8 mouse cellular contexts compared by ENCODE assay signal in genomic region chr17:35638475-35639190, GRCm38 (mm10). TPM values are rescaled to one million over a fixed set of nuclear protein-coding genes. Genes with fewer than 3 reads are reported as not detected.
DNase-seq lines count a peak whose midpoint lies in the region; ATAC-seq lines count a peak whose summit lies in the region.

No protein-coding gene starts in this region.

- H3K9ac ChIP-seq in forebrain, embryonic 12.5 days: no peak overlapping the region

- peaks cover 16% of the 10 kb centered on the region for H3K27me3 ChIP-seq in forebrain, embryonic 12.5 days

- H3K4me1 ChIP-seq in forebrain, embryonic 12.5 days: peaks cover 4% of the 10 kb centered on the region

- H3K36me3 ChIP-seq in forebrain, embryonic 12.5 days (replicated peaks): no peaks in the 10 kb centered on the region

- H3K4me3 ChIP-seq in forebrain, embryonic 12.5 days (replicated peaks): no peak overlapping the region

- peak overlapping the region; percentile 35 for H3K4me2 ChIP-seq in forebrain, embryonic 12.5 days

- intact Hi-C loops in heart, postnatal 36 days (cut with DNase I): no loop called here

- H3K27ac ChIP-seq in forebrain, embryonic 12.5 days: no peak overlapping the region

- WGBS in forebrain, embryonic 12.5 days: 33% methylated on average over 14 of the region's 14 CpGs

- no peaks in the 10 kb centered on the region for H3K9me3 ChIP-seq in forebrain, embryonic 12.5 days

- peak; percentile 75 for ATAC-seq in forebrain, embryonic 12.5 days (ENCODE audit: low FRiP score)
- no peak for ATAC-seq in monocyte, adult 5-6 weeks (replicated peaks; ENCODE audit: insufficient number of reproducible peaks, low FRiP score, low TSS enrichment, poor library complexity, severe bottlenecking)

- peak; percentile 76 for DNase-seq in A20 (ENCODE audit: low read depth, low spot score)
- peak; percentile 77 for DNase-seq in WW6 (ENCODE audit: low read depth, low spot score)
- DNase-seq in heart, postnatal 36 days: peak; percentile 59 to 69
- DNase-seq in kidney, postnatal 4 days: peak; percentile 76 to 84
- DNase-seq in lung, postnatal 14 days: peak; percentile 83
- DNase-seq in right cerebral cortex, postnatal 10 days (ENCODE audit: low spot score in 2 of 2): peak; percentile 66 to 68

RNA-seq across cellular contexts. Expression of gene Mucl3, which starts 4.9 kb away (rescaled TPM):
- polyA plus RNA-seq in forebrain, embryonic 12.5 days (2016; fragmentation: Nextera tagmentation; extraction: Ambion mirVana): 0.09 TPM in 1 of 2 replicates, not detected in the other
- not detected for total RNA-seq in heart, postnatal 36 days (2021)
- total RNA-seq in monocyte, adult 5-6 weeks (2017): not detected in 3 replicates

RNA-seq across cellular contexts. Expression of gene Gm9573, which starts 12.2 kb away (rescaled TPM):
- not detected in 2 replicates for polyA plus RNA-seq in forebrain, embryonic 12.5 days (2016; fragmentation: Nextera tagmentation; extraction: Ambion mirVana)
- total RNA-seq in heart, postnatal 36 days (2021): not detected
- not detected in 3 replicates for total RNA-seq in monocyte, adult 5-6 weeks (2017)

RNA-seq across cellular contexts. Expression of gene Vars2, which starts 28.8 kb away (rescaled TPM):
- polyA plus RNA-seq in forebrain, embryonic 12.5 days (2016; fragmentation: Nextera tagmentation; extraction: Ambion mirVana): 16.8 and 22.3 TPM in 2 replicates
- total RNA-seq in heart, postnatal 36 days (2021): 10 to 100 TPM; 31.9 to 33.0 TPM
- 7.4 to 13.8 TPM (median 11.3 TPM) in 3 replicates for total RNA-seq in monocyte, adult 5-6 weeks (2017)

RNA-seq across cellular contexts. Expression of gene Gtf2h4, which starts 34.9 kb away (rescaled TPM):
- 39.0 and 40.7 TPM in 2 replicates for polyA plus RNA-seq in forebrain, embryonic 12.5 days (2016; fragmentation: Nextera tagmentation; extraction: Ambion mirVana)
- total RNA-seq in heart, postnatal 36 days (2021): 10 to 100 TPM; 16.9 to 17.4 TPM
- total RNA-seq in monocyte, adult 5-6 weeks (2017): 10.9 to 22.5 TPM (median 13.5 TPM) in 3 replicates

RNA-seq across cellular contexts. Expression of gene Sfta2, which starts 37.3 kb away (rescaled TPM):
- not detected in 2 replicates for polyA plus RNA-seq in forebrain, embryonic 12.5 days (2016; fragmentation: Nextera tagmentation; extraction: Ambion mirVana)
- not detected for total RNA-seq in heart, postnatal 36 days (2021)
- total RNA-seq in monocyte, adult 5-6 weeks (2017): not detected in 3 replicates
